Mouse (Mus musculus) E14TG2a.4 (cell line): ENCODE results near the gene Tmem101.

Experiments
- CTCF ChIP-seq: conservative IDR thresholded peaks from 2 replicates; pipeline ENCODE4 v1.5.1; 2014; ENCODE audit warnings: low read length
- NANOG ChIP-seq: IDR thresholded peaks from 2 replicates; pipeline ENCODE4 v1.6.1; 2014; ENCODE audit warnings: borderline replicate concordance, low read length, mixed read lengths
- POU5F1 ChIP-seq: IDR thresholded peaks from 2 replicates; pipeline ENCODE4 v1.6.1; 2014; ENCODE audit warnings: low read length, borderline replicate concordance

DNA sequence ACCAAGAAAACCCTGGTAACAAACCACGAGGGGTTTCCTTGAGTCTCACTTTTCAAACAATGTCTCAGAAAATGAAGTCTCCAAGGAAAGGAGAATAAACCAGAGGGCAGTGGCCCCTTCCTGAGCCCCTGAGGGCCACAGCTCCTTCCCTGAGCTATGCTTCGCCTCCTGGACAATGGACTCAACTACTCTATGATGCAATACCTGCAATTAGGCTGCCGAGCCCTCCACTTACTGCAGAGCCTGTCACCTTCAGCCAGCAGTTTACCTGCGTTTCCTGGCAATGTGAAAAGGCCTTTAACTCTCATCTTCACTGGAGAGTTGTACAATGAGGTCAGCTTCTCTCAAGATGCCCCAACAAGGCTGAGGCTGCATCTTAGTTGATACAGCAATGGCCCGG, 12.5 kb upstream of the Tmem101 start:
- TF ChIP-seq CTCF, result no peak
- no peak for TF ChIP-seq NANOG
- no peak for TF ChIP-seq POU5F1
